Mouse (Mus musculus) liver, postnatal 0 days (tissue): ENCODE results near the gene Ssr3.
A peak's percentile ranks its signal among the peaks of the same experiment; 100 is the strongest.

ENCODE experiments used
- CTCF ChIP-seq: sonication (generic); IDR thresholded peaks from 2 replicates; pipeline ENCODE4 v1.5.1; 2016; ENCODE audit warnings: antibody characterized with exemption, low read depth
- EP300 ChIP-seq: IDR thresholded peaks from 2 replicates; pipeline ENCODE4 v1.6.1; 2016; ENCODE audit warnings: antibody characterized with exemption, low read depth, mild to moderate bottlenecking

DNA sequence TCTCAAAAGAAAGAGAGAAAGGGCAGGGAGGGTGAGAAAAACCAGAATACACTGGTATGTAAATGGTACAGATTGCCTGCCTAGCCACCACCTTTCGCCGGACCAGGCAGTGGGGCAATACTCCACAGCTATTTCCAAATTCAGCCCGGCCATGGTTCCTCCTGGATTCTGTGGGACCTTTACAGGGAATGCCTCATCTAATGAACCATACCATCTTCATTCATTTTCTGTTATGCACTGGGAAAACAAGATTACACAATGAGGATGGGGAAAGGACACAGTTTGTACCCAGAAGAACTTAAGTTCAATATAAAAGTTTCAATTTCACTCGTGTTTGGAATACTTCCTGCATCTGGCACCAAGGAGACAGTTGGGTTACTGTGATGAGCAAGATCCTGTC lies 19.9 kb downstream of the Ssr3 start:
- no peak for TF ChIP-seq CTCF
- peak; percentile 28; the same call in 1 of the 2 replicates for TF ChIP-seq EP300
